Mouse (Mus musculus): ENCODE measurements around the gene Srxn1. TPM values are rescaled to one million over a fixed set of nuclear protein-coding genes. Genes with fewer than 3 reads are reported as not detected.

Srxn1 gene
- polyA plus RNA-seq (2015; fragmentation: Nextera tagmentation; extraction: Ambion mirVana) = 34.3 and 34.4 TPM in 2 replicates

DNA sequence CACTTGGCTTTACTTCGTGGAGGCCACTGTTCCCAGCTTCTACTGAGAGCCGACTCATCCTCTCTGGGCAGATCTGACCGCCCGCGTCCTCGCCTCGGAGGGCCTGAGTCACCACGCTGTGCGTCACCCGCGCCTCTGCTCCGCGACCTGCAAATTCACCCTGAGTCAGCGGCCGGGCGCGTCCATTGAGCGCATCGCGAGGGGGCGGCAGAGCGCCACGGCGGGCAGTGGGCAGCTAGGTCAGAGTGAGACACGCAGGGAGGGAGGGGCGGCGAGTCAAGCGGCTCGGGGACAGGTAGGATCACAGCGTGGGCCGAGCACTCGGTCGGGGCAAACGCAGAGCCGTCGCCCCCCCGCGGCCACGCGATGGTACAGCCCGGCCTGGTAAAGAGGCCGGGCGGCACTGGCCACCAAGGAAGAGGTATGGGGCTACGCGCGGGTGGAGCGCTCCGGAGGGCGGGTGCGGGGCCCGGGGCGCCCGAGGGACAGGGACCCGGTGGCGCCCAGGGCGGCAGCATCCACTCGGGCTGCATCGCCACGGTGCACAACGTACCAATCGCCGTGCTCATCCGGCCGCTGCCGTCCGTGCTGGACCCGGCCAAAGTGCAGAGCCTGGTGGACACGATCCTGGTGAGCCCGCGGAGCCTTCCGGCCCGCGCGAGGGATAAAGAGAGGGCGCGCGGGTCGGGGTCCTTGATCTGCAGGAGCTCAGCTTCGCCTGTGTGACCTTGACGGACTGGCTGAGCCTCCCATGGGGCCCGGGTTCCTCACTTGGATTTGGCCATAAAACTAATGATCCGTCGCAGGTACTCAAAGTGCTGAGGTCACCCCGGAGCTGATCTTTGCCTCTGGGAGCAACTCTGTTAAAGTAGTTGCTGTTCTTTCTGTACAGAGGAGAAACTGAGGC, at the start of gene Srxn1:
TSS of gene Srxn1 (plus strand) at position 199 of the 907 bp plus-strand sequence.

DNA sequence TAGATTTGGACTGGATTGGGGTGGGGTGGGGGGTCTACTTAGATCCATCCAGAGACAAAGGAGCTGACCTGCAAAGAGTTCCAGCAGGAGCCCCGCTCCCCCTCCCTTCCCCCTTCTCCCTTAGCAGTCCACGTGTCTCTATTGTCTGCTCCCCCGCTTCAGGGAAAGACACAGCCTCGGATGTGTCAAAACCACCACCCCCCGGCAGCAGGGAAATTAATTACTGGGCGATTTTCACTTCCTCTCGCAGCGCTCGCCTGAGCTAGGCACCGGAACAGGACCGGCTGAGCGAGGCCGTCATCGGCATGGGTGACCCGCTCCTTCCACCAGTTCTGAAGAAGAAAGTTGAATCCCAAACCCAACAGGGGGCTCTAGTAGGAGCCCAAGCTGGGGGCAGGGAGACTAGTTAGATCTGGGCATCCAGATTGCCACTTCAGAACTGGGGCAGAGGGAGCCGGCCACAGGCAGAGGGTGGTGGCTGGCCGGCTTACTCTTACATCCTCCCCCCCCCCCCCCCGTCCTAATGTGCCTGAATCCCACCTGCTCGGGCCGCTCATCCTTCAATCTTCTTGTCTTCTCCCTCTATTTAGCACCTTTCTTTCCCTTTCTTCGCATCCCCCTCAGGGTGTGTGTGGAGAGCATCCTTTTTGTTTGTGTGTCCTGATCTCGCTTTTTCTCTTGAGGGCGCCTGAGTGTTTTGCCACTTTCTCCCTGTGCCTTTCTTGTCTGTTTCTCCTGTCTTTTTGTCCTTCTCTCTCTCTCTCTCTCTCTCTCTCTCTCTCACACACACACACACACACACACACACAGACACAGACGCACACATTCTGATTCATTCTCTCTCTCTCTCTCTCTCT, 24.4 kb upstream of the Srxn1 start, which contains the start of gene Scrt2:
TSS of gene Scrt2 (plus strand) at position 845 of the 857 bp plus-strand sequence.

GRCm38 (mm10) chr2:152143279-152144157, 38.2 kb downstream of the Srxn1 start, which contains the start of gene Tcf15:
TSS of gene Tcf15 (plus strand) at chr2:152143561.

Other genes with a start within 250 kb of the Srxn1 start
- gene Angpt4, start 194.3 kb upstream of the Srxn1 start, polyA plus RNA-seq (2015; fragmentation: Nextera tagmentation; extraction: Ambion mirVana) = 0.54 and 0.56 TPM in 2 replicates
- gene Fam110a, start 125.3 kb upstream of the Srxn1 start, polyA plus RNA-seq (2015; fragmentation: Nextera tagmentation; extraction: Ambion mirVana) = 20.5 and 24.6 TPM in 2 replicates
- 2.1 and 3.6 TPM in 2 replicates for gene Slc52a3, start 109.0 kb upstream of the Srxn1 start, polyA plus RNA-seq (2015; fragmentation: Nextera tagmentation; extraction: Ambion mirVana)
- 2.9 and 3.3 TPM in 2 replicates for gene Scrt2, start 24.0 kb upstream of the Srxn1 start, polyA plus RNA-seq (2015; fragmentation: Nextera tagmentation; extraction: Ambion mirVana)
- 1.2 and 2.3 TPM in 2 replicates for gene Tcf15, start 38.0 kb downstream of the Srxn1 start, polyA plus RNA-seq (2015; fragmentation: Nextera tagmentation; extraction: Ambion mirVana)
- gene Csnk2a1, start 121.3 kb downstream of the Srxn1 start, polyA plus RNA-seq (2015; fragmentation: Nextera tagmentation; extraction: Ambion mirVana) = 116 and 117 TPM in 2 replicates
- 22.9 and 26.7 TPM in 2 replicates for gene Tbc1d20, start 188.3 kb downstream of the Srxn1 start, polyA plus RNA-seq (2015; fragmentation: Nextera tagmentation; extraction: Ambion mirVana)
- 68.0 and 87.5 TPM in 2 replicates for gene Rbck1, start 227.1 kb downstream of the Srxn1 start, polyA plus RNA-seq (2015; fragmentation: Nextera tagmentation; extraction: Ambion mirVana)
- gene Trib3, start 238.5 kb downstream of the Srxn1 start, polyA plus RNA-seq (2015; fragmentation: Nextera tagmentation; extraction: Ambion mirVana) = 2.4 and 2.8 TPM in 2 replicates